Mouse (Mus musculus): Measurements from ENCODE around the gene Ryk. TPM values are rescaled to one million over a fixed set of nuclear protein-coding genes. Genes with fewer than 3 reads are reported as not detected.
A peak's percentile ranks its signal among the peaks of the same experiment; 100 is the strongest.

The Ryk gene
- total and polyA plus RNA-seq, 2 experiments from 2014 or later = 9.5 to 39.2 TPM

DNA sequence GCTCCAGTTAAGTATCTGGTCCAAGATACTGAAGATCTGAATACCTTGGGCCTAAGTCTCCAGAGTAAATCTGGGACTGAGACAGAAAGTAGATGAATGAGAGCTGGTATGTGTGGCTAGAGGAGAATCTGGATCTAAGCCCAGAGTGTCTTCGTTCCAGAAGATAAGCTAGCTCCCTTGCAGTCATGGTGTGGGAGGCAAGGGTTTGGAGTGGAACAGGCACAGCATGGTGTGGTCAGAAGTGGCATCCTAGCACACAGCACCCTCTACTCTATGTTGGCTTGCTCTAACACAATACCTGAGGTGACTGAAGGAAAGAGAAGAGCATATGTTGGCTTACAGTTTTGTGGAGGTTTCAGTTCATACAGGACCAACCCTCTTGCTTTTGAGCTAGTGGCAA is 79.9 kb downstream of the Ryk start:
- Histone ChIP-seq H3K9ac (replicated peaks; ENCODE audit: low read length, poor library complexity, severe bottlenecking) (no peak overlapping the region), H3K4me1 (ENCODE audit: insufficient read depth, low read length) (no peaks in the 10 kb centered on the region), H3K27me3 (ENCODE audit: insufficient read depth, low read length) (no peaks in the 10 kb centered on the region), H3K27ac (ENCODE audit: low read depth, low read length) (no peak overlapping the region), H3K9me3 (ENCODE audit: low read length) (no peaks in the 10 kb centered on the region), H3K4me2 (ENCODE audit: low read depth, low read length, poor library complexity, severe bottlenecking) (no peak overlapping the region), H3K4me3 (ENCODE audit: low read depth, low read length) (no peak overlapping the region), H3K36me3 (ENCODE audit: insufficient read depth, low read length) (peaks cover 7% of the 10 kb centered on the region; the same call in 1 of the 2 replicates)
- no peak for TF ChIP-seq CTCF (IDR thresholded peaks at IDR 0.05)
- ATAC-seq (ENCODE audit: low FRiP score) = no peak
- DNase-seq (ENCODE audit: low spot score) = no peak
- WGBS = 72% methylated on average over 1 of the region's 1 CpGs

DNA sequence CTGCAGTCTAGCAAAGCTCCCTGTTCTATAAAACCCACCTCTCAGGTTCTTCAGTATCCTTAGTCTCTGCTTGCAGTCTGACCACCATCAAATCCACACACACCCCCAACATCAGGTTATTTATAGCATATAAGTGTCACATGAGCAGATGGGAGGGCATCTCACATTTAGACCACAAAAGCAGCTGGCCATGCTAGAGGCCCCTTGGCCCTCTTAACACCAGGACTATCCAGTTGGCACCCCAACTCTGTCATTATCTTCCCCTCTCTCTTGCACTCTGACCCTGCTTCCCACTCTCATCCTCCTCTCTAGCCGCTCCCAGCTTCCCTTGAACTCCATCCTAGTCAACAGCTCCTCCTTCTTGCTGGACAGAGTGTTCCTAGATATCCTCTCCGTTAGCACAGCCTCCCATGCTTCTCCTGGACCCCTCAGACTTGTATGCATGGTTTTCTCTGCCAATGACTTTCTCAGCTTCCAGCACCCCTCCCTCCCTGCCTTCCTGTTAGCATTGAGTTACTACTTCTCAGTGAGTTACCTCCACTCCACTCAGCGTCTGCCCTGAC is 80.7 kb downstream of the Ryk start:
- 91% methylated on average over 3 of the region's 3 CpGs for WGBS

GRCm38 (mm10) chr9:102916076-102916475 is 81.4 kb downstream of the Ryk start:
- Histone ChIP-seq H3K9me3 (ENCODE audit: low read length) (no peaks in the 10 kb centered on the region), H3K4me1 (ENCODE audit: insufficient read depth, low read length) (no peaks in the 10 kb centered on the region), H3K27ac (ENCODE audit: low read depth, low read length) (no peak overlapping the region), H3K9ac (replicated peaks; ENCODE audit: low read length, poor library complexity, severe bottlenecking) (no peak overlapping the region), H3K4me2 (ENCODE audit: low read depth, low read length, poor library complexity, severe bottlenecking) (no peak overlapping the region), H3K36me3 (ENCODE audit: insufficient read depth, low read length) (peaks cover 4% of the 10 kb centered on the region; the same call in 1 of the 2 replicates), H3K4me3 (ENCODE audit: low read depth, low read length) (no peak overlapping the region), H3K27me3 (ENCODE audit: insufficient read depth, low read length) (no peaks in the 10 kb centered on the region)
- ATAC-seq (ENCODE audit: low FRiP score) (no peak), DNase-seq (ENCODE audit: low spot score) (no peak)
- 98% methylated on average over 7 of the region's 7 CpGs for WGBS
- no peak for TF ChIP-seq CTCF (IDR thresholded peaks at IDR 0.05)

More for the DNA sequence above, 80.7 kb downstream of the Ryk start:
- H3K4me3 ChIP-seq (ENCODE audit: low read depth, low read length) = no peak overlapping the region
- no peak for ATAC-seq (ENCODE audit: low FRiP score)
- no peak overlapping the region for H3K9ac ChIP-seq (replicated peaks; ENCODE audit: low read length, poor library complexity, severe bottlenecking)
- H3K9me3 ChIP-seq (ENCODE audit: low read length) = no peaks in the 10 kb centered on the region
- no peaks in the 10 kb centered on the region for H3K27me3 ChIP-seq (ENCODE audit: insufficient read depth, low read length)
- H3K4me1 ChIP-seq (ENCODE audit: insufficient read depth, low read length) = no peaks in the 10 kb centered on the region
- DNase-seq (ENCODE audit: low spot score) = no peak
- no peak overlapping the region for H3K27ac ChIP-seq (ENCODE audit: low read depth, low read length)
- peaks cover 7% of the 10 kb centered on the region; the same call in 1 of the 2 replicates for H3K36me3 ChIP-seq (ENCODE audit: insufficient read depth, low read length)
- H3K4me2 ChIP-seq (ENCODE audit: low read depth, low read length, poor library complexity, severe bottlenecking) = no peak overlapping the region
- TF ChIP-seq CTCF (IDR thresholded peaks at IDR 0.05) = no peak

- Histone ChIP-seq H3K9ac (replicated peaks; ENCODE audit: low read length, poor library complexity, severe bottlenecking) (no peak overlapping the region), H3K4me2 (ENCODE audit: low read depth, low read length, poor library complexity, severe bottlenecking) (no peak overlapping the region), H3K4me1 (ENCODE audit: insufficient read depth, low read length) (no peaks in the 10 kb centered on the region), H3K4me3 (ENCODE audit: low read depth, low read length) (no peak overlapping the region), H3K27ac (ENCODE audit: low read depth, low read length) (no peak overlapping the region), H3K36me3 (ENCODE audit: insufficient read depth, low read length) (no peaks in the 10 kb centered on the region), H3K27me3 (ENCODE audit: insufficient read depth, low read length) (no peaks in the 10 kb centered on the region), H3K9me3 (ENCODE audit: low read length) (no peaks in the 10 kb centered on the region)
- DNase-seq (ENCODE audit: low spot score) (peak; percentile 31), ATAC-seq (ENCODE audit: low FRiP score) (no peak)
- TF ChIP-seq CTCF (IDR thresholded peaks at IDR 0.05) = peak; percentile 48
- WGBS = 84% methylated on average over 8 of the region's 8 CpGs
These were observed 82.9 kb downstream of the Ryk start for GRCm38 (mm10) chr9:102917532-102918129.

DNA sequence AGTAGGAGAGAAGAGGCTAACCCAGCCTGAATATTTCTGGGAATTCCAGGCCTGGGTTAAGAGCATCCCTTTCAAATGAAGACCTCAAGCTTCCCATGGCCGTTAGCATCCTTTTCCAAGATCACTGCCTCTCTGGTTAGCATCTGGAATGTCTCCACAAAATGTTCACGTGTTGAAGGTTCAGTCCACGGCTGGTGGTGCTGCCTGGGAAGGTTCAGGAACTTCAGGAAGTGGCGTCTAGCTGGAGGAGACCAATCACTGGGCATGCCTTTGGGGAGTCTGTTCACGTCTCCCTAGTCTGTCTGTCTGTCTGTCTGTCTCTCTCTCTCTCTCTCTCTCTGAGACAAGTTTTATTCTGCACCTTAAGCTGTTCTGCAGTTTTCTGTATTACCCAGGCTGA is 84.8 kb downstream of the Ryk start:
- WGBS = 71% methylated on average over 5 of the region's 5 CpGs
- no peak overlapping the region for H3K27ac ChIP-seq (ENCODE audit: low read depth, low read length)
- H3K27me3 ChIP-seq (ENCODE audit: insufficient read depth, low read length) = no peaks in the 10 kb centered on the region
- H3K4me3 ChIP-seq (ENCODE audit: low read depth, low read length) = no peak overlapping the region
- H3K9ac ChIP-seq (replicated peaks; ENCODE audit: low read length, poor library complexity, severe bottlenecking) = no peak overlapping the region
- H3K36me3 ChIP-seq (ENCODE audit: insufficient read depth, low read length) = no peaks in the 10 kb centered on the region
- ATAC-seq (ENCODE audit: low FRiP score) = no peak
- no peak for DNase-seq (ENCODE audit: low spot score)
- no peaks in the 10 kb centered on the region for H3K9me3 ChIP-seq (ENCODE audit: low read length)
- TF ChIP-seq CTCF (IDR thresholded peaks at IDR 0.05) = no peak
- no peaks in the 10 kb centered on the region for H3K4me1 ChIP-seq (ENCODE audit: insufficient read depth, low read length)
- no peak overlapping the region for H3K4me2 ChIP-seq (ENCODE audit: low read depth, low read length, poor library complexity, severe bottlenecking)

GRCm38 (mm10) chr9:102921791-102922190 is 87.1 kb downstream of the Ryk start:
- ATAC-seq (ENCODE audit: low FRiP score) (no peak), DNase-seq (ENCODE audit: low spot score) (no peak)
- Histone ChIP-seq H3K27me3 (ENCODE audit: insufficient read depth, low read length) (no peaks in the 10 kb centered on the region), H3K36me3 (ENCODE audit: insufficient read depth, low read length) (no peaks in the 10 kb centered on the region), H3K4me1 (ENCODE audit: insufficient read depth, low read length) (no peaks in the 10 kb centered on the region), H3K9me3 (ENCODE audit: low read length) (no peaks in the 10 kb centered on the region), H3K4me2 (ENCODE audit: low read depth, low read length, poor library complexity, severe bottlenecking) (no peak overlapping the region), H3K27ac (ENCODE audit: low read depth, low read length) (no peak overlapping the region), H3K9ac (replicated peaks; ENCODE audit: low read length, poor library complexity, severe bottlenecking) (no peak overlapping the region), H3K4me3 (ENCODE audit: low read depth, low read length) (no peak overlapping the region)
- 86% methylated on average over 13 of the region's 13 CpGs for WGBS
- no peak for TF ChIP-seq CTCF (IDR thresholded peaks at IDR 0.05)
